Mouse (Mus musculus): ENCODE measurements at regions not wholly inside any gene's neighbourhood (a gene's known extent, or its start where the extent isn't known, plus 50 kb on each side); places are given as distances from the start of the nearest gene placed in this dataset.

- no peak for TF ChIP-seq CTCF (IDR thresholded peaks at IDR 0.05; ENCODE audit: extremely low read depth, insufficient read depth, insufficient read length, insufficient replicate concordance)
- TF ChIP-seq POLR2A (IDR thresholded peaks at IDR 0.05; ENCODE audit: low read depth, low read length) = no peak
Measured at GRCm38 (mm10) chr8:35276460-35276859, 489.1 kb upstream of the Gm19410 start.
